Mouse (Mus musculus): ENCODE data around the gene Mef2c.

The Mef2c gene

DNA sequence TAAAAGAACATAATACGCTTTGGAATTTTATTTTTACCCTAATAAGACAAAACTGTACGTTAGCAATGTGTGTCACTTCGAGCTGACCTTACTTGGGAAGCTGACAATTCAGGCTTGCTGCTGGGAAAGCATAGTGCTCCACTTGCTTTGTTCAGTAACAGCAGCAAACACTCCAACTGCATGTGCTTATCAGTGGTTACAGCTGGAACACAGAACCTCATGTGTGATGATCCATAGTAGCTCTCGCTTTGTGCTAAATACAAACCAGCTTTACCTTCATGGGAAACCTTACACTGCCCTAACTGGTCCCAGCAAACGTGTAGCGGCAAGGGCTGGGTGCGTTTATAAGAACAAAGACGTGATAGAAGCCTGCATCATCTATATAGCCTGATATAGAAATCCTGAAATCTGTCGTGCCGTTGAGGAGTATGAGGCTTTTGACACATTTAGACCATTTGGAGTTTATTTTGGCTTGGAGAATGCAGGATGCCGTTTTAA lies 65.0 kb downstream of the Mef2c start:
- no peak for DNase-seq (ENCODE audit: low read depth, low spot score)

DNA sequence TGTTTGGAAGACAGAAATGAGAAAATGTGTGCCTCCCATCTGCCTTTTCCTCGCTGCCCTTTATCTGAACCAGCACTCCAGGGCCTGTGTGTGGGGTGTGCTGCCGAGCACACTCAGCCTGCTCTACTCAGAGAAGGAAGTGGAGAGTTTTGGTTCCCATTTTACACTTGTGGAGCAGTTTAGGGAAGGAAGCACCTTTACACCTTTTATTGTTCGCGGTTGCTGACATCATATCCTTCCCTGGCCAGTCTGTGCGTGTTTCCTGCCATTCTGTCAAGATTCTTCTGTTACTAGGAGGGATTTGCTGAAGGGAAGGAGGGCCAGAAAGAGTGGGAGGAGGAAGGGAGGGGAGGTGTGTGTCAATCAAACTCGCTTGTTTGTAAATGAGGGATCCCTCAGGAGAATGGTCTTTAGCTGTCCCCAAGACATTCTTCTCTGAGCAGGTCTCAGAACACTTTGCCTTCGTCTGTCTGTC lies 68.2 kb downstream of the Mef2c start:
- no peak for DNase-seq (ENCODE audit: low read depth, low spot score)

DNA sequence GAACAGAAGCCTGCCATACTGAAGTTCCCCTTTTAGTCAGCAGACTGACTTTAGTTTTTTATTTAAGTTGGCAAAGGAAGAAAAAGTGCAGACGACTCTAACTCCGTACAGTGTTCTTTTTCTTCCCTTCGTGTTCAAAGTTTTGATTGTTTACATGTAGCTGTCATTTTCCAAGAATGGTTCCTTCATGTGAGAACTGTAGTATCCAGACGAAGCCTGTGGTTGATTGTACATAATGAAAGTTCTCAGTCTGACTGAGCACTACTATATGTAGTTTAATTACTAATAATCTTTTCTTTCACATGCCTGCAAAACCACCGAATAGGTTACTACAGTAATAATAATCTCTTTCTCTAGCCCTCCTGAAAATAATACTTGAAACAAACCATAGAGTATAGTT lies 68.6 kb downstream of the Mef2c start:
- DNase-seq (ENCODE audit: low read depth, low spot score) = no peak

DNA sequence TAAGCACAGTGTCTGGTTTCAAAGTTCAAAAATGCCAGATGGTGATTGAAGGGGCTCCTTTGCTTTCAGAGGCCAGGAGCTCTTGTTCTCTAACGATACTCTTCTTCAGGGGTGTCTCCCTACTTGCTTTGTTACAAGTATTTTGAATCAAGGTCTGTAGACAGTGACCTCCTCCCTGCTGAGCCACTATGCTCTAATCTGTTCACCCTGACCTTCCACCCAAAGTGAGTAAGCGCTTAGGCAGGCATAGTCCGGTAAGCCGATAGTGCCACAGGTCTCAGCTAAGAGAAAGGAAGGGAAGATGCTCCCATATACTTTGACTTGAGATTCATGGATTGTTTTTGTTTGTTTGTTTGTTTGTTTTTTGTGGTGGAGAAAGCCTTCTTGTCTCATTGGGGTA lies 69.5 kb downstream of the Mef2c start:
- DNase-seq (ENCODE audit: low read depth, low spot score) = peak; percentile 72

DNA sequence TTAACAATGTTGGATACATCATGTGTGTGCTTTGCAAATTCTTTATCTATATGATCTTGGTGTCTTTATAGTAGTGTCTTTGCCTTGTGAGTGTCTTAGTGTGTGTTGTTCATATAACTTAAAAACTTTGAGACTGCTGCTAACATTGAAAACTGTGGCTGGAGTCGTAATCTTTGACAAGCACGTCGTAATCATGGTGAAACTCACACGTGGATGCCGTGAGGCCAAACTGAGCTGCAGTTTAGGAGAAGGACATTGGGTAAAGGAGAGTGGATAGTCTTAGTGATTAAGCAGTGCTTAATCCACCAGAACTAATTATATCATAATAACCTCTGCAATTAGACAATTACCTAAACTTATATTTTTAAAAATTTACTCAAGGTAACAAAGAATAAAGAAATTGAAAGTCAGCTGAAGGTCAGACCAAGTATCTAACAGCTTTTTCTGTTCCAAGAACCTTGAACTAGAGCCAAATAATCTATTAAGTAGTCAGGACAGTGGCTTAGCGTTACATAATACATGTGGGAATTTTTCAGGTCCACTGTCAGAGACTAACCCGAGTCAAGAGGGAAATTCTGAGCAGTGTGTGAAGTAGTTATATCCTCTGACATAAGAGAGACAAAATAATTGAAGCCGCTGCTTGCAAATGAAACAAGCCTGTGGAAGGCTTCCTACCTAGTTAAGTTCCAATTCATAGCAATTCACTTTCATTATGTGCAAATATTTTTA lies 70.2 kb downstream of the Mef2c start:
- DNase-seq (ENCODE audit: low read depth, low spot score) = peak; percentile 52

DNA sequence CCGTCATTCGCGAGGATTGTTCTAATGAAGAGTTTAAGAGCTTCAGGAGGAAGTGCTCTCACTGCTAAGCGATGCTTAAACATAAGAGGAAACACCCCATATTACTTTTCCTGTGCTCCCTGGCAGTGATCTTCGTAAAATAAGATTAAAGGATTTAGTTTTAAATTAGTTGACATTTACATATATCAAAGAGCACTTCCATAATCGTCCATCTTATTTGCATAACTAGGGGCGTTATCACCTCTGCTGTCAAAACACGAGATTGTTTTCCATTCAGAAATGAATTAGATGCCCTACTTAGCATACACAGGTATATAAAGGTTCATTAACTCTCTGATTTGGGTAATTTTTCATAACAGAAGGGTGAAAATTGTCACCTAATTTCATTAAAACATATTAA lies 71.0 kb downstream of the Mef2c start:
- no peak for DNase-seq (ENCODE audit: low read depth, low spot score)

DNA sequence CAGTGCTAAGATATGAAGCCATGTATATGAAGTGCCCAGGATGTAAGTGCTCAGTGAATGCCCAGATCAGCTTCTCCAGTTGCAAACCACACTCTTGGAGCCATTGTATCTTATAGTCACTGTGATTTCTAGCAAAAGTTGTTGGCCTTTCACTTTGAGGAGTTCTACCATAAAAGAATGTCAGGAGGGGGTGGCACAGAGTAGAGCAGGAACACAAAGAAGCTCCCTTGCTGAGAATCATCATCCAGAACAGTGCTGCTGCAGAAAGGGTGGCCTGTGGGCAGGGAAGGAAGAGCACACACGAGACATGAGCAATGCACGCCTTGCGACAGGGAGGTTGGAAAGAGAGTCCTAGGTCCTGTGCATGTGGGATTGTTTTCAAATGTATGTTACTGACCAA lies 75.6 kb downstream of the Mef2c start:
- DNase-seq (ENCODE audit: low read depth, low spot score) = no peak

DNA sequence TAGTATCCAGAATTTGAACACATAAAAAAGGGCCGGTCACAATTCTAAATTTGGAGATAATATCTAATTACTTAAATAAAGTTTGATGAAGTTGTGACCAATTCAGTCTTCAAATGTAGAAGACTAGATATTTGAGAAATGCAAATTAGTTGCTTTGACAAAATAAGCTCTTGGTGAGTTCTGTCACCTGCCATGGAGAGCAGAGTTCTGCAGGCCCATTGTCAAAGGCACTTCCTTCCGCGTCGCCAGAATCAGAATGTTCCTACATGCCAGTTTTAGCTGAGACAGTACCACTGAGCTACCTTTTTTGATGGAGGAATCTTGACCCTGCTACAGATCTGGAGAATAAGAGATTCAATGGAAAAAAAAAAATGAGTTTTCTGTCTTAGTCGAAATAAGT lies 77.0 kb downstream of the Mef2c start:
- DNase-seq (ENCODE audit: low read depth, low spot score) = no peak

DNA sequence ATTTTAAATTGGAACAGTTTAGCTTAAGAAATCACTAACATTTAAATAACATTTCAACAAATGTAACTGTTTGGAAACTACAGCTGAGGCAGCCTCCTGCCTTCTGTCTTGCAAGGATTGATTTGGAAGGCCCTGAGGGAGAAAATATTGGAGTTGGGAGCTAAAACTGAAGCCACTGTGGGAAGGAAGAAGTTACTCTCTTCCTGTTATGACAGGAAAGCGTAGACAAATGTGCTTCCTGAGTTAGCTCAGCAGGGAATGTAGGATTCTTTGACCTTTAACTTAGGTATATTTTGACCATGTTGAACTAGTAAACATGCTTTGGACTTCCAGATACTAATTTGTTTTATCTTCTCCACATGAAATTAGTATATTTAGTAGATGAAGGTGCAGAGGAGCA lies 78.7 kb downstream of the Mef2c start:
- no peak for DNase-seq (ENCODE audit: low read depth, low spot score)

DNA sequence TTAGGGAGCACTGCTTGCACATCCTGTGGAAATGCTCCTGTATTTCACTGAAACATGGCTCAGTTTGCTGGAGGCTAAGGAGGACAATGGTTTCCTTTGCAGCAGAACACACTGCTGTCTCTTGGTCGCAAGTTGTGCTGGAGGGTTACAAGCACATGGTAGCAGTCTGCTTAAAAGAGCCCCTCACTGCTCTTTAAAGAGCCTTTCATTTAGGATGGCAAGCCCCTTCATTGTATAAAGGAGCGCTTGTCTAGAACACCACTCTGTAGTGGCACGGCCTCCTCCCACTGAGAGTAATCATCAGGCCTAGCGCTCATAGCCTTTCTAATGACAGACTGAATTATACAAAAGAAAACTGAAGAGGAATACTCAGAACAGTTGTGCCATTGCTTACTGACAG lies 80.0 kb downstream of the Mef2c start:
- DNase-seq (ENCODE audit: low read depth, low spot score) = no peak

DNA sequence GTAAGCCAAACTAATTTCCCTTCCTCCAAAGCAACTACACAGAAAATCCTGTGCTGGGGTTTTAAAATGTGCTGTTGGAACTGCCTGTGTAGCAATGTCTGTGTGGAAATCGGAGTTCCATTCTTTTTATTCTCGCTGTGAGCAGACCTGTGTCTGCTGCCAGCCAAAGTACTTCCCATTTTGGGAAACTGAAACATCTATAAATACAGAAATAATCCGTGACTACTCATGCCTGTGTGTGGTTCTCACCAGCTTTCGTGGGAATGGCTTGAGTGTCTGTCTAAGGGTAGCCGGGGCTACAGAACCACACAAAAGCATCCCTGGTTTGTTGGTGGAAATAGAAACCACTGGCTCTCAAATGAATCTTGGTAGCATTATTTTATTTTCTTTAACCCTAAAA lies 81.5 kb downstream of the Mef2c start:
- no peak for DNase-seq (ENCODE audit: low read depth, low spot score)

DNA sequence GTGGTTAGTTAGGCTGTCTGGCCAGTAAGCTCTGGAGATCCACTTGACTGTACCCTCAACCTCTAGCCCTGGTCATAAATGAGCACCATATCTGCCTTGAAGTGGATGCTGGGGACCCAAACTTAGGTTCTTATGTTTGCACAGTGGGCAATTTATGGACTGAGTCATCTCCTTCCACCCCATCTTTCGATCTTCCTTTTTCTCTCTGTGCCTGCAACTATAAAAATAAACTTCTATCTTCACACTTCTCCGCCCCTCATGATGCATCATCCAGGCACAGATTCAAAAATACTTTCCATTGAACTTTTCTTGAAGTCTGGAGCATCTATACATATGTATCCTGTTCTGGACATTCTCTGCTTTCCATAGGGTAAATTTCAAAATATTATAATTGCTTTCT lies 84.4 kb downstream of the Mef2c start:
- DNase-seq (ENCODE audit: low read depth, low spot score) = no peak

DNA sequence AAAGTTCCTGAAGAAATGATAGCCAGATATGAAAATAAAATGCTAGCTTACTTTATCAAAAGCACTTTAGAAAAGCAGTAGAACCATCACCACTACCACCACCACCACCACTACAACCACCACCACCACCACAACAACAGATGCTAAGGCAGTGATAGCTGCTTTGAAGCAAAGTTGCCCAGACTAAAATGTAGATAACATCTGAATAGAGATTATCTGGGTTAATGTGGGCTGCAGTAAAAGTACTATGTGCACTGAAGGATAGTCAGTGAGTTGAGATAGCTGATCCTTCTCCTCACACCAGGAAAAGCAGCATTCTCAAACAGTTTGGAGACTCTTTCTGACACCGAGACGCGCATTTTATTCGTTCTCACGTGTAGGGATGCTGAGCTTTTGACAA lies 87.1 kb downstream of the Mef2c start:
- no peak for DNase-seq (ENCODE audit: low read depth, low spot score)

DNA sequence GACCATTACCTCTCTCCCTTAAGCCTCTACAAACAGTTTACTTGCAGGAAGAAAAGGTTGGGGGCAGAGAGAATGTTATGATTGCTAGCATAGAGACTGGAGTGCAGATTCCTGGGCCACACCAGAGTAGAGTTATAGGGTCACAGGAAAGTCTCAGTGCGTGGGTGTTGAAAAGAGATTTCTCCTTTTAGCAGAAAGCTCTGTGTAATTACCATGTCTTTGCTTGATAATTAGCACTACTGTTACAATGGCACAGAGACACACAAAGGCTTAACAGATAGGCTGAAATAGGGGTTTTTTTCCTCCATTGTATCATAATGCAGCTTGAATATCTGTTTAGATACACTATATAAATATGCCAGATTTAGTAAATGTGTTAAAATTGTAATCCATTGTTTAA lies 91.6 kb downstream of the Mef2c start:
- no peak for DNase-seq (ENCODE audit: low read depth, low spot score)

DNA sequence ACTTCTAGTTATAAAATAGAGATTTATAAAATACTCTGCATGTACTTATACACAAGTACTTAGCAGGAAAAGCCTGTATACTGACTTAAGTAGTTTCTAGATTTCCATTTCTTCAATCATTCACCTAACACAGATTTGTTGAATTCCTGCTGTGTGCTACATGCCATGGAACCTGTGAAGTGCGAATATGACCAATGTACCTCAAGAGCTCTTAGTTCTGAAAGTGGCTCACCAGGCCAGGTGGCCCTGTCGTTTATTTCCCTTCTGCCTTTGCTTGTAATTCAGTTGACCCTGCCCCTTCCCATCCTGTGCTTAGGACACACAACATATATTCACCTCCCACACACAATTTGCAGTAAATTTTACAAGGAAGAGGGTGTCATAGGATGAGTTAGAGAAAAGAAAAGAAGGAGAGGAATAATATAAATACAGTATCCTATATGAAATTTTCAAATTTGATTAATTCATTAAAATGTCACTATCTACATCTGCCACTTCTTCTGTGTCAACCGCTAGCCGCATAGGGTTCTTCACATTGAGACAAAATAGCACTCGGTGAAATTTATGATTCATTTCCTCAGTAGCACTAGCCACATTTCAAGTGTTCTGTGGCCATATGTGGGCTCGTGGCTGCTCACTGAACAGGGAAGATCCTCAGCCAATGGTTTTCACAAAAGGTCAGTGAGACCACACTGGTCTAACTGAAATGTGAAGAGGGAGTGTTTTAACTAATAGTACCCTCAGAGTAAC lies 93.3 kb downstream of the Mef2c start:
- no peak for DNase-seq (ENCODE audit: low read depth, low spot score)

DNA sequence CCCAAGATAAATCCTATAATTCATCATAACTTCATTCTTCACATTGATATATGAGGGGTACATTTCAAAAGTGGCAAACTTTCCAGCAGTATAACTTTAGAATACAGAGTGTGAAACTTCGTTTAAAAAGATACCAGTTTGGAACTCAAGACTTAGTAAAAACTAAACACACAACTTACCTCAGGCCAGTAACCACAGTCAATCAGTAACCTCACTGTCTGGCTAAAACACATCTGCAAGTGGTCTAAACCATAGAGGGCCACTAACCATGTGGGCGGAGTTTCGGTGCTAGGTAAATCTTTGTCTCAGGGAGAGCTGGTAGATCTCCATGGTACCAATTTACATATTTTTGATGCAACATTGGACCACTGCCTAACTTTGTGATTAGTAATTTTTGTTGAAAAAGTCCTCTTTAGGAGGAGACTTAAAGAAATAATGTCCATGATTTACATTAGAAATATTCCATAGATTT lies 93.9 kb downstream of the Mef2c start:
- DNase-seq (ENCODE audit: low read depth, low spot score) = no peak

DNA sequence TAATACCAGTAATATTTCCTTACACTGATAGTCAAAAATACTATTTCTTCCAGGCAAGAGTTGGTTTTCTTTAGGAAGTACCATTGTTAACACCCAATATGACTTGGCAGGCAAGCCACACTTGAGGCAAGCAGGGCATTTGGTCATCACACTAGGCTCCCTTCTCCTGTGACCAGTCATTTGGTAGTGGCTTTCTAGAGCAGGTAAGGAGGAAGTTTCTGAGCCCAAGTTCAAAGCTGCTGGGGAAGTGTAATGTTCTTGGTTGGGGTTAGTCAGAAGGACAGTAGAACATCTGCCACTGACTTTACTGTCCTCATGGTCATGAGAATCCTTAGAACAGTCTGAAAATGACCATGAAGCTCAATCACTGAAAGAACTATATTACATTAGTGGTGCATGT lies 96.5 kb downstream of the Mef2c start:
- DNase-seq (ENCODE audit: low read depth, low spot score) = no peak

DNA sequence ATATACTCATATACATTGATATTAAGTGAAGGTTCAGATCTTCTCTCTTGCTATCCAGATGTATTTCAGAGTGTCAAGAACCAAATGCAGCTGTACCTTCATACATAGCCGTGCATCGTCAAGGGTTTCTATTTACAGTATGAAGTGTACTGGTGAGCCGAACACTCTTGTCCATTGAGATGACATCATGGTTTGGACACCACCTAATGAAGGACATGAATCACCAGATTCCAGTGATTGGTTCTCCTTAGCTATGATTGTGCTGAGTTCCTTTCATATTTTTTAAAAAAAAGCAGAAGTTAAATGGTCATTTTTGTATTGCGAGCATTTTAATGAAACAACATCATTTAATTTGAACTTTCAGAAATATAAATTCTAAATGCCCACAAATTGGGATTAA lies 97.9 kb downstream of the Mef2c start:
- no peak for DNase-seq (ENCODE audit: low read depth, low spot score)

DNA sequence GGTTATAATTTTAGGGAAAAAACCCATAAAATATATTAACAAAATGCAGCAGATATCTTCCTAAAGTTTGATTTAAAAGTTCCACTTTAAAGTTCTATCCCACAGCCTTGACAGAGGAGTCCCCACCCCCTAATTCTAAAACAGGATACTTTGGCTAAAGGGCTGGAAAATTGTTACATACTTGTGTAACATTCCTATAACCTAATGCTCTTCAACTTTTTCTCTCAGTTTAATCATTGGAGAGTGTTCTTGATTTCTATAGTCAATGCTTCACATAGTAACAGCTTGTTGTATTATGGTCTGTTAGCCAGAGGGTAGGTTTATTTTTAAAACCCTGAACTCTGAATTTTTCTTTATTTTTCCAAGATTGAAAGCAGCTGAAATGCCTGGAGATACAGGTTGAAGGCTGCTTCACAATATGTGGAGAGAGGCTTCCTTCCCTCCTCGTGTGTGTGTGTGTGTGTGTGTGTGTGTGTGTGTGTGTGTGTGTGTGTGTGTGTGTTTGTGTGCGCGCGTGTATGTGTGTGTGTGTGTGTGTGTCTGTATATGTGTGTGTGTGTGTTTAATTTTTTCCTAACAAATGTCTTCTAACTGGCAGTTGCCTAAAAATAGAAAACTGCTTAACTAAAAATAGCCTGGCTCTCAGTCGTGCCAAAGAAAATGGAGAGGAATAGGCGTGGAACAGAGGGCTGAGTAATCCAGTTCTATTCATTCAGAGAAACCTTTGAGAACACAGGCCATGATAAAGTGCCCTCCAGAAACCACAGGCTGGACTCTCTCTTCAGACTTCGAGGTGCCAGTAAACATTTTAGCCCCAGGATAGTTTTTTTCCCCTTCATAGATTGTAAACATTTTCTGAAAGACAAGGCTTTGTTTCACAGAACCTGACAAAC lies 99.8 kb downstream of the Mef2c start:
- DNase-seq (ENCODE audit: low read depth, low spot score) = no peak

DNA sequence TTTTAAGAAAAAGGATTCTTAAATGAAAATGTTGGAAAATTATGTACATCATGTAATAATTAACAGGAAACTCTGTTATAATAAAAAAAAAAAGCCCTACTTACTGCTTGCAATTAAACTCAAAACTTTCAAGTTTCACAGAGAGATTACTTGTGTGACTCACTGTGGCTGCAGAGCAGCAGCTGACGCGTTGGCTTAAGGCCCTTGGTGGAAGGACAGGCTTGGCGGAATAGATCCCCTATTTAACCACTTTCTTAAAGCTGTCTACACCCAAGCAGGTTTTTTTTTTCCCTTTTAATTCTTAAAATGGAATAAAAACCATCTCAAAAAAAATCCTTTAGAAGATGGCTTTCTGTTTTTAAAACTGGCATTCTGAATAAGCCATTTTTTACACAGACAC lies 100.5 kb downstream of the Mef2c start:
- no peak for DNase-seq (ENCODE audit: low read depth, low spot score)

DNA sequence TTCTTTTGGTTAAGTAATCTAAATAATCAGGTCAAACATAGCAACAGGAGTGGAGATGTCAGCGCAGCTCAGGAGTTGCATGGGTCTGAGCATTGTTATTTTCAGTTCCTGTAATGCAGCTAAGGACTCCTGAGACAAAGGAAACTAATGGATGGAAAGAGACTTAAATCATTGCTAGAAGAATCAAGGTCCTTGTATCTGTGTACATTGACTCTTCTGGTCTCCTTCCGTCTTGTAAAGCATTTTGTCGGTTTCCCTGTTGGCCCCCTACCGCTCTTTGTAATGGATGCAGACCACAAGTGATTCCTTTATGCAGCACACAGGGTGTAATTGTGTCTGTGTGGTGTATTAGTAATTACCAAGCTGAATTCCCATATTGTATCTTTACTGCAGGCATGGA lies 101.0 kb downstream of the Mef2c start:
- no peak for DNase-seq (ENCODE audit: low read depth, low spot score)

All from retina, adult 2 months (tissue).